Mouse (Mus musculus): ENCODE measurements at regions not wholly inside any gene's neighbourhood (a gene's known extent, or its start where the extent isn't known, plus 50 kb on each side); places are given as distances from the start of the nearest gene placed in this dataset.

GRCm38 (mm10) chr7:124667180-124667968, 684.7 kb downstream of the Hs3st4 start:
- H3K4me3 ChIP-seq (ENCODE audit: control insufficient read depth in 1 of 2, insufficient read depth in 1 of 2, low read depth in 2 of 2, low read length in 2 of 2) = no peak overlapping the region
- no peaks in the 10 kb centered on the region for H3K79me2 ChIP-seq (ENCODE audit: control insufficient read depth, insufficient read depth, low read length, poor library complexity)
- no peak for DNase-seq (ENCODE audit: low read depth, low spot score)
- H3K9ac ChIP-seq (ENCODE audit: control insufficient read depth, low read depth, low read length, poor library complexity, severe bottlenecking) = no peak overlapping the region
- no peaks in the 10 kb centered on the region for H3K4me1 ChIP-seq (ENCODE audit: control insufficient read depth in 1 of 2, insufficient read depth in 2 of 2, low read length in 2 of 2)
- TF ChIP-seq TAL1 (IDR thresholded peaks at IDR 0.05; ENCODE audit: low read length) (no peak), POLR2AphosphoS2 (IDR thresholded peaks at IDR 0.05; ENCODE audit: low read length) (no peak), ETS1 (IDR thresholded peaks at IDR 0.05; ENCODE audit: low read depth, low read length) (no peak), POLR2A (IDR thresholded peaks at IDR 0.05; ENCODE audit: control insufficient read depth in 1 of 2, insufficient read depth in 1 of 2, low read depth in 1 of 2, low read length in 2 of 2, poor library complexity in 1 of 2) (no peak), CTCF (IDR thresholded peaks at IDR 0.05 in 2 of 3, conservative IDR thresholded peaks at IDR 0.05 in 1 of 3; ENCODE audit: control insufficient read depth in 1 of 3, insufficient read depth in 1 of 3, low read depth in 2 of 3, low read length in 3 of 3, poor library complexity in 1 of 3, severe bottlenecking in 1 of 3) (no peak), ZNF384 (IDR thresholded peaks at IDR 0.05; ENCODE audit: low read depth, low read length) (no peak), HCFC1 (IDR thresholded peaks at IDR 0.05; ENCODE audit: low read depth, low read length) (no peak), USF1 (IDR thresholded peaks at IDR 0.05; ENCODE audit: low read depth, low read length) (no peak), TCF12 (IDR thresholded peaks at IDR 0.05; ENCODE audit: low read depth, low read length) (no peak), BHLHE40 (IDR thresholded peaks at IDR 0.05; ENCODE audit: borderline replicate concordance, low read depth, low read length) (no peak), NELFE (IDR thresholded peaks at IDR 0.05; ENCODE audit: low read depth, low read length) (no peak), EP300 (IDR thresholded peaks at IDR 0.05; ENCODE audit: low read depth in 1 of 2, low read length in 2 of 2) (no peak)
- H3K27me3 ChIP-seq (ENCODE audit: control insufficient read depth in 1 of 2, insufficient read depth in 2 of 2, low read length in 2 of 2) = no peaks in the 10 kb centered on the region
- H3K9me3 ChIP-seq (replicated peaks; ENCODE audit: insufficient read depth, low read length) = no peaks in the 10 kb centered on the region
- no peaks in the 10 kb centered on the region for H3K36me3 ChIP-seq (ENCODE audit: control insufficient read depth in 1 of 2, insufficient read depth in 2 of 2, low read length in 2 of 2)
- H3K27ac ChIP-seq (ENCODE audit: control insufficient read depth, low read depth, low read length) = no peak overlapping the region

- Histone ChIP-seq H3K4me1 (ENCODE audit: control insufficient read depth in 1 of 2, insufficient read depth in 2 of 2, low read length in 2 of 2) (no peaks in the 10 kb centered on the region), H3K9ac (ENCODE audit: control insufficient read depth, low read depth, low read length, poor library complexity, severe bottlenecking) (no peak overlapping the region), H3K27me3 (ENCODE audit: control insufficient read depth in 1 of 2, insufficient read depth in 2 of 2, low read length in 2 of 2) (no peaks in the 10 kb centered on the region), H3K36me3 (ENCODE audit: control insufficient read depth in 1 of 2, insufficient read depth in 2 of 2, low read length in 2 of 2) (no peaks in the 10 kb centered on the region), H3K27ac (ENCODE audit: control insufficient read depth, low read depth, low read length) (no peak overlapping the region), H3K4me3 (ENCODE audit: control insufficient read depth in 1 of 2, insufficient read depth in 1 of 2, low read depth in 2 of 2, low read length in 2 of 2) (no peak overlapping the region), H3K79me2 (ENCODE audit: control insufficient read depth, insufficient read depth, low read length, poor library complexity) (no peaks in the 10 kb centered on the region), H3K9me3 (replicated peaks; ENCODE audit: insufficient read depth, low read length) (no peaks in the 10 kb centered on the region)
- DNase-seq (ENCODE audit: low read depth, low spot score) = no peak
- no peak for TF ChIP-seq NELFE (IDR thresholded peaks at IDR 0.05; ENCODE audit: low read depth, low read length)
- no peak for TF ChIP-seq TAL1 (IDR thresholded peaks at IDR 0.05; ENCODE audit: low read length)
- TF ChIP-seq UBTF (IDR thresholded peaks at IDR 0.05; ENCODE audit: borderline replicate concordance, insufficient read depth, low read depth, low read length) = no peak
- no peak for TF ChIP-seq SMC3 (IDR thresholded peaks at IDR 0.05; ENCODE audit: low read depth, low read length)
- no peak for TF ChIP-seq NRF1 (IDR thresholded peaks at IDR 0.05; ENCODE audit: insufficient read depth, low read depth, low read length, poor library complexity, severe bottlenecking)
- no peak for TF ChIP-seq MYB (IDR thresholded peaks at IDR 0.05; ENCODE audit: low read depth, low read length)
- no peak for TF ChIP-seq MAFK (IDR thresholded peaks at IDR 0.05; ENCODE audit: borderline replicate concordance, low read depth, low read length)
- TF ChIP-seq RCOR1 (IDR thresholded peaks at IDR 0.05; ENCODE audit: low read depth, low read length) = no peak
- no peak for TF ChIP-seq POLR2AphosphoS2 (IDR thresholded peaks at IDR 0.05; ENCODE audit: low read length)
- TF ChIP-seq CHD2 (IDR thresholded peaks at IDR 0.05; ENCODE audit: low read length) = no peak
- TF ChIP-seq MEF2A (IDR thresholded peaks at IDR 0.05; ENCODE audit: extremely low read depth, insufficient replicate concordance, low read depth, low read length, poor library complexity, severe bottlenecking) = no peak
- no peak for TF ChIP-seq TBP (IDR thresholded peaks at IDR 0.05; ENCODE audit: low read depth, low read length)
Observed at GRCm38 (mm10) chr7:124668058-124668457, 685.4 kb downstream of the Hs3st4 start.

Data from MEL (cell line).